Mouse (Mus musculus) G1E-ER4 (cell line): ENCODE data around the gene Pkig. TPM values are rescaled to one million over a fixed set of nuclear protein-coding genes. Genes with fewer than 3 reads are reported as not detected.

Experiments used
- GATA1 ChIP-seq: IDR thresholded peaks from one replicate; pipeline ENCODE4 v1.8.0; 2012; ENCODE audit warnings: low read length, inconsistent platforms
- polyA plus RNA-seq: library from polyadenylated mRNA; stranded (reverse); fragments of >175 nt; gene quantifications from 2 replicates; pipeline ENCODE4 v1.2.3, GENCODE M21; 2012

The Pkig gene
- polyA plus RNA-seq, 1 experiment: 226 TPM

GRCm38 (mm10) chr2:163662076-163662475 lies 3.9 kb downstream of the Pkig start:
- TF ChIP-seq GATA1: no peak

GRCm38 (mm10) chr2:163662698-163663221 lies 4.6 kb downstream of the Pkig start:
- TF ChIP-seq GATA1: no peak

- no peak for TF ChIP-seq GATA1
Measured at GRCm38 (mm10) chr2:163663930-163664329, 5.7 kb downstream of the Pkig start.

- no peak for TF ChIP-seq GATA1
Measured at GRCm38 (mm10) chr2:163667045-163667444, 8.9 kb downstream of the Pkig start.

GRCm38 (mm10) chr2:163670872-163671594 lies 12.8 kb downstream of the Pkig start:
- TF ChIP-seq GATA1: no peak

- TF ChIP-seq GATA1: no peak
Measured at GRCm38 (mm10) chr2:163674397-163674796, 16.2 kb downstream of the Pkig start.

- no peak for TF ChIP-seq GATA1
Measured at GRCm38 (mm10) chr2:163675144-163675619, 17.0 kb downstream of the Pkig start.

GRCm38 (mm10) chr2:163675662-163676061 lies 17.5 kb downstream of the Pkig start:
- TF ChIP-seq GATA1: no peak

- no peak for TF ChIP-seq GATA1
Measured at GRCm38 (mm10) chr2:163676321-163676720, 18.1 kb downstream of the Pkig start.

- TF ChIP-seq GATA1: no peak
Measured at GRCm38 (mm10) chr2:163676745-163677144, 18.6 kb downstream of the Pkig start.

- no peak for TF ChIP-seq GATA1
Measured at GRCm38 (mm10) chr2:163682344-163682743, 24.2 kb downstream of the Pkig start.

GRCm38 (mm10) chr2:163685287-163685686 lies 27.1 kb downstream of the Pkig start:
- no peak for TF ChIP-seq GATA1

- TF ChIP-seq GATA1: no peak
Measured at GRCm38 (mm10) chr2:163685761-163686200, 27.6 kb downstream of the Pkig start.

GRCm38 (mm10) chr2:163686233-163686632 lies 28.0 kb downstream of the Pkig start:
- no peak for TF ChIP-seq GATA1

- no peak for TF ChIP-seq GATA1
Measured at GRCm38 (mm10) chr2:163686886-163687285, 28.7 kb downstream of the Pkig start.

- peak; percentile 28 for TF ChIP-seq GATA1
Measured at GRCm38 (mm10) chr2:163689771-163690170, 31.6 kb downstream of the Pkig start.
